Mouse (Mus musculus): Measurements from ENCODE around the gene Vps37c. TPM values are rescaled to one million over a fixed set of nuclear protein-coding genes. Genes with fewer than 3 reads are reported as not detected.

Gene Vps37c
- polyA plus RNA-seq, 1 experiment: 23.1 TPM

GRCm38 (mm10) chr19:10709360-10710087 lies 21.0 kb downstream of the Vps37c start:
- Histone ChIP-seq H3K4me3 (ENCODE audit: insufficient read depth, low read length) (no peak overlapping the region), H3K27ac (ENCODE audit: insufficient read depth, low read length) (0 out of 2 replicates have a peak overlapping the region, but pooled peaks have one; percentile 8), H3K4me1 (ENCODE audit: control insufficient read depth, insufficient read depth, low read length) (peaks cover 4% of the 10 kb centered on the region; the same call in 1 of the 2 replicates)
- TF ChIP-seq POLR2A (IDR thresholded peaks at IDR 0.05; ENCODE audit: extremely low read depth, insufficient read depth, low read length): no peak
- peak; percentile 92 for TF ChIP-seq CTCF (IDR thresholded peaks at IDR 0.05; ENCODE audit: extremely low read depth, insufficient read depth, low read length)

- 0 out of 2 replicates have a peak overlapping the region, but pooled peaks have one; percentile 8 for H3K27ac ChIP-seq (ENCODE audit: insufficient read depth, low read length)
- TF ChIP-seq POLR2A (IDR thresholded peaks at IDR 0.05; ENCODE audit: extremely low read depth, insufficient read depth, low read length) (no peak), CTCF (IDR thresholded peaks at IDR 0.05; ENCODE audit: extremely low read depth, insufficient read depth, low read length) (peak; percentile 56)
- peaks cover 4% of the 10 kb centered on the region; the same call in 1 of the 2 replicates for H3K4me1 ChIP-seq (ENCODE audit: control insufficient read depth, insufficient read depth, low read length)
- H3K4me3 ChIP-seq (ENCODE audit: insufficient read depth, low read length): no peak overlapping the region
These were observed 21.6 kb downstream of the Vps37c start for GRCm38 (mm10) chr19:10710088-10710511.

- Histone ChIP-seq H3K4me1 (ENCODE audit: control insufficient read depth, insufficient read depth, low read length) (peaks cover 6% of the 10 kb centered on the region; the same call in 1 of the 2 replicates), H3K27ac (ENCODE audit: insufficient read depth, low read length) (no peak overlapping the region), H3K4me3 (ENCODE audit: insufficient read depth, low read length) (no peak overlapping the region)
- TF ChIP-seq POLR2A (IDR thresholded peaks at IDR 0.05; ENCODE audit: extremely low read depth, insufficient read depth, low read length): no peak
- TF ChIP-seq CTCF (IDR thresholded peaks at IDR 0.05; ENCODE audit: extremely low read depth, insufficient read depth, low read length): no peak
These were observed 22.2 kb downstream of the Vps37c start for GRCm38 (mm10) chr19:10710751-10711150.

- no peak for TF ChIP-seq POLR2A (IDR thresholded peaks at IDR 0.05; ENCODE audit: extremely low read depth, insufficient read depth, low read length)
- no peak for TF ChIP-seq CTCF (IDR thresholded peaks at IDR 0.05; ENCODE audit: extremely low read depth, insufficient read depth, low read length)
- peaks cover 6% of the 10 kb centered on the region; the same call in 1 of the 2 replicates for H3K4me1 ChIP-seq (ENCODE audit: control insufficient read depth, insufficient read depth, low read length)
- no peak overlapping the region for H3K4me3 ChIP-seq (ENCODE audit: insufficient read depth, low read length)
These were observed 23.7 kb downstream of the Vps37c start for GRCm38 (mm10) chr19:10712194-10712593.

GRCm38 (mm10) chr19:10712646-10713045 lies 24.1 kb downstream of the Vps37c start:
- Histone ChIP-seq H3K4me3 (ENCODE audit: insufficient read depth, low read length) (no peak overlapping the region), H3K27ac (ENCODE audit: insufficient read depth, low read length) (no peak overlapping the region), H3K4me1 (ENCODE audit: control insufficient read depth, insufficient read depth, low read length) (peaks cover 6% of the 10 kb centered on the region; the same call in 1 of the 2 replicates)
- TF ChIP-seq POLR2A (IDR thresholded peaks at IDR 0.05; ENCODE audit: extremely low read depth, insufficient read depth, low read length) (no peak), CTCF (IDR thresholded peaks at IDR 0.05; ENCODE audit: extremely low read depth, insufficient read depth, low read length) (no peak)

More at GRCm38 (mm10) chr19:10712194-10712593, 23.7 kb downstream of the Vps37c start:
- no peak overlapping the region for H3K27ac ChIP-seq (ENCODE audit: insufficient read depth, low read length)

- Histone ChIP-seq H3K4me3 (ENCODE audit: insufficient read depth, low read length) (no peak overlapping the region), H3K4me1 (ENCODE audit: control insufficient read depth, insufficient read depth, low read length) (peaks cover 6% of the 10 kb centered on the region; the same call in 1 of the 2 replicates), H3K27ac (ENCODE audit: insufficient read depth, low read length) (no peak overlapping the region)
- TF ChIP-seq POLR2A (IDR thresholded peaks at IDR 0.05; ENCODE audit: extremely low read depth, insufficient read depth, low read length) (no peak), CTCF (IDR thresholded peaks at IDR 0.05; ENCODE audit: extremely low read depth, insufficient read depth, low read length) (no peak)
These were observed 25.0 kb downstream of the Vps37c start for GRCm38 (mm10) chr19:10713551-10713950.

- Histone ChIP-seq H3K4me1 (ENCODE audit: control insufficient read depth, insufficient read depth, low read length) (peaks cover 6% of the 10 kb centered on the region; the same call in 1 of the 2 replicates), H3K27ac (ENCODE audit: insufficient read depth, low read length) (no peak overlapping the region), H3K4me3 (ENCODE audit: insufficient read depth, low read length) (no peak overlapping the region)
- TF ChIP-seq POLR2A (IDR thresholded peaks at IDR 0.05; ENCODE audit: extremely low read depth, insufficient read depth, low read length): no peak
These were observed 25.6 kb downstream of the Vps37c start for GRCm38 (mm10) chr19:10714168-10714567.

- no peak overlapping the region for H3K27ac ChIP-seq (ENCODE audit: insufficient read depth, low read length)
- TF ChIP-seq POLR2A (IDR thresholded peaks at IDR 0.05; ENCODE audit: extremely low read depth, insufficient read depth, low read length) (no peak), CTCF (IDR thresholded peaks at IDR 0.05; ENCODE audit: extremely low read depth, insufficient read depth, low read length) (peak; percentile 92)
- no peak overlapping the region for H3K4me3 ChIP-seq (ENCODE audit: insufficient read depth, low read length)
- peaks cover 3% of the 10 kb centered on the region; the same call in 1 of the 2 replicates for H3K4me1 ChIP-seq (ENCODE audit: control insufficient read depth, insufficient read depth, low read length)
These were observed 26.3 kb downstream of the Vps37c start for GRCm38 (mm10) chr19:10714682-10715475.

GRCm38 (mm10) chr19:10715476-10715875 lies 26.9 kb downstream of the Vps37c start:
- Histone ChIP-seq H3K4me1 (ENCODE audit: control insufficient read depth, insufficient read depth, low read length) (peaks cover 1% of the 10 kb centered on the region; the same call in 1 of the 2 replicates), H3K27ac (ENCODE audit: insufficient read depth, low read length) (no peak overlapping the region), H3K4me3 (ENCODE audit: insufficient read depth, low read length) (no peak overlapping the region)
- no peak for TF ChIP-seq POLR2A (IDR thresholded peaks at IDR 0.05; ENCODE audit: extremely low read depth, insufficient read depth, low read length)
- TF ChIP-seq CTCF (IDR thresholded peaks at IDR 0.05; ENCODE audit: extremely low read depth, insufficient read depth, low read length): no peak
